Mouse (Mus musculus) left cerebral cortex, postnatal 4 days (tissue): ENCODE results near the gene Tmeff2. TPM values are rescaled to one million over a fixed set of nuclear protein-coding genes. Genes with fewer than 3 reads are reported as not detected.

Experiments used
- DNase-seq: peaks from one replicate; pipeline ENCODE4 v3.0.0-alpha.2; 2022
- intact Hi-C: fragments of 180-260 bp; cut with DNase I; formaldehyde crosslinking; loops from one replicate; pipeline ENCODE4 v1.15.1; 2025
- total RNA-seq, 2 experiments: library from RNA; stranded (reverse); gene quantifications; 2 replicates each; pipeline ENCODE4 v1.2.3; 2021

The Tmeff2 gene
- total RNA-seq, 2 experiments from 2014 or later: 35.9 to 41.7 TPM

DNA sequence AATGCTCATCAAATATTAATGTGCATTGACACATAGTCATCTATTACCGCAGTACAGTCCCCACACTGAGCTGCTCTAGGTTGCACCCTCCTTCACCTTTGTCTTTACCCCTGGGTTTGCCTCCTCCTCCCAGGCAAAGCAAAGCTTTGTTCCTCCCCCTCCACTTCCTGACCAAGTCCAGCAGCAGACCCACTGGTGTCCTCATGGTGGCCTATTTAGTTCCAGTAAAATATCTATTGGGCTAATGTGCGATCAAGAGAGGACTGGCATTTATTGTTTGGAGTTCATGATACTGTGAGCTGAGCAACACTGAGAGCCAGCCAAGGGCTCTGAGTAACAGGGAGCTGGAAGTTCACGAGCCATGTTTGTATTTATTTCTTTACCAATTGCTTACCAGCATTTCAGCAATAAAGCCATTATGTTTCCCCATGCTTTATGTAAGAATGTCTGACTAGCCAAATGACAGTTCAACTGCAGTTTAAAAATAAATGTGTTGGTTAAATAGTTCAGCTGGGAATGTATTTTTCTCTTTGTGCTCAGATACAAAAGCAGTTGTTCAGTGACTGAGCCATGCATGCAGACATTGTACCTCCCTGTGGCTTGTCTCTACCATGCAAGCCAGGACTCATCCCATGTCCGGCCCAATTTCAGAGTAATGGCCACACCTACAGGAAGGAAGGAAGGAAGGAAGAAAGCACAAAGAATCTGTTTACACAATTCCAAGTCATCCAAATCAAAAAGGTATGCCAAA, 196.6 kb downstream of the Tmeff2 start:
- intact Hi-C loops: no loop called here
- DNase-seq: no peak

DNA sequence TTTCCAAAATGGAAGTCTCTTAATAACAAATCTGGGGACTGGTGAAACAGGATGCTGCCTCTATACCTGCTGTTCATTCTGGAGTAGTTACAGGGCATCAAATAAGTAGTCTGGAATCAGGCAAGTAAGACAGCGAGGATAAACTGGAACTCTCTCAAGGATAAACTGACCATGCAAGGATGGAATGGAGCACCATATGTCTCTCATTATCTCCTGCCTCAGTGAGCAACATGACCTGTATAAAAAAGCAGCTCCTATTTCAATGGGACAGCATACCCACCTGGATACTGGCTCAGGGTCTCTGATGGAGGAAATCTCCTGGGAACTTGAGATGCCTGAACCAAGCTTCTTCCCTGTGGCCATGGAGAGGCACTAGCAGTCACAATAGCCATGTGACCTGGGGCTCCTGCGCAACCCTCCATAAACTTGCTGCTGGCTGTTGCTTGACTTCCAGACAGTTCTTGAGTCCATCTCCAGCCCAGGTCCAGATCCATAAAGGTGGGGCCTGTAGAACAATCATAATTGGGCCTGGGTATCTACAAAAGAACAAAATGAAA, 200.7 kb downstream of the Tmeff2 start:
- intact Hi-C loops: no loop called here
- no peak for DNase-seq

DNA sequence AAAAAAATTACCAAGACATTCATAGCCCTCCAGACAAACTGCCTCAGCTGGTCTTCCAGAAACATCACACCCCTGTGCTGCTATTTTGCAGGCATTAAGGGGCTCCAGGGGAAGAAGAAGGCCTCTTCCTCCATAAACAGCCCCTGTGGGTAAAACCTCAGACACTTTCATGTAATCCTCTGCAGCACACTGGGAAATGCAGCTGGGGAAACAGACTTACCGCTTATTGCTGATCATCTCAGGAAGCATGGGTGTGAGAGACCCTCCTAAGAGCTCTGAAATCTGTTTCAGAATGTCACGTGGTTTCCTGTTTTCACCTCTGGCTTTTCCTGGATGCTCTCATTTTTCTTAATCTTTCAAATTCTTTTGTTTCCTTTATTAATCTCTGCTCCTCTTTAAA, 204.3 kb downstream of the Tmeff2 start:
- no peak for DNase-seq
- intact Hi-C loops: no loop called here

DNA sequence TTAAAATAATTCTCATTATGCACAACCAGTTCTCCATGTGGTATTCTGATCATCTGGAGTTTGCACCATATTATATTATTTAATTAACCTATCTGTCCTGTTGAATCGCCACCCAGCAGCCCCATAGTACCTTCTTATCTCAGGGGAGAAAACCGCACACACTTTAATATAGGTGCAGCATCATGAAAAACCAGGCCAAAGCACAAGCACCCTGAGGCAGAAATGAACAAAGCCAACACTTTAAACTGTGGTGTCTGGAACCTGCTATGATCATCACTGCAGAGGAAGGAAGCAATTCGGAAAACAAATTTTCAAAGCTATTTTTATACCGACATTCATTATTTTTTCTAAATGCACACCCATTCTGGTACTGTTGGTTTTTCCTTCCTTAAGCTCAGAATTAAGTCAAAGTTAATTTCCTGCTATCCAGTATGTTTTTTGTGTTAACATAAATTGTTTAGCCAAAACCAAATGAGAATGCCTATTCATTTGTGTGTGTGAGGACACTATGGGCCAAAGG, 206.0 kb downstream of the Tmeff2 start:
- intact Hi-C loops: no loop called here
- DNase-seq: no peak

DNA sequence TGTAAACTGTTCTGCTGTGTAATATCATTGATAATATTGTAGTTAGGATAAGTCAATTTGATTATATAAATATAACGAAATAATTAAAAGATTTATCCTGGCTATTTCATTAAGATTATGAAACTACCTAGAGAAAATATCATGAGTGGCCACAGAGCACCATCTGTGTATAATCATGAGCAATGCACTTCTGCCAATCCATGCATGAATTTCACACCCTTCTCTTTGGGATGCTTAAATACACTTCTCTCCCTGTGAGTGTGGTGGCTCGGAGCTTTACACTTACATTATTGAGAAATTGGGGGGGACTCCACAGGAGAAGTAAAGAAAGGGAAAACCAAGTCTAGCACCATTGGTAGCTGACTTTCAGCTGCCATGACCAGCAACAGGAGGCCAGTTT, 206.9 kb downstream of the Tmeff2 start:
- intact Hi-C loops: no loop called here
- DNase-seq: no peak

DNA sequence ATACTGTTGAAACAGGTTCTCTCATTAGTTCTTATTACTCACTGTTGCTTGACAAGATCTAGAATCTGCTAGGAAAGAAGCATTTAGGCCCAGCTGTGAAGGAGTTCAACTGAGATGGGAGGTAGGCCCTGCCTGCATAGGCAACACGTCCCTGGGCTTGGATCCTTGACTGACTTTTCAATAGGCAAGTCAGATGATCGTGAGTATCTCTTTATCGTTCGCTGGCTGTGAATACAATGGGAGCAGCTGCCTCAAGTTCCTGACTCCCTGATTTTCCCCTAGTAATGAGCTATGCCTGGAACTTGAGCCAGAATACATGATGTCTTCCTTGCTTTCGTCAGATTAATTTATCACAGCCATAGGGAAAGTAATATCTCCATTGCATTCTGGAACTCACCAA, 214.3 kb downstream of the Tmeff2 start:
- no peak for DNase-seq
- intact Hi-C loops: no loop called here

DNA sequence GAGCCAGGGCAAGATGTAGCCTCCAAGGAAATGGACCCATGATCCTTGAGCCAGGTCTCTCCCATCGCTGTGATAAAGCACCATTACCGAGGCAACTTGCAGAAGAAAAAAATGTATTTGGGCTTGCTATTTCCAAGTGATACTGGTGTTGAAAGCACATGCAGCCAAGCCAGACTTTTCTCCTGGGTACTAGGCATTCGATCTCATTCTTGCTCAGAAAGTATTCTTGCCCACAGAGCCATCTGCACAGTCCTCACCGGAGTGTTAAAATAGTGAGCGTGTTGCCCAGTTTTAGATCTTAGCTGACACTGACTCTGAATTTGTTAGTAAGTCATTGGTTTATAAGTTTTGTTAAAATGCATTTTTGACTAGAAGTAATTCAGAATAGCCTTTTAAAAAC, 215.3 kb downstream of the Tmeff2 start:
- intact Hi-C loops: no loop called here
- no peak for DNase-seq

DNA sequence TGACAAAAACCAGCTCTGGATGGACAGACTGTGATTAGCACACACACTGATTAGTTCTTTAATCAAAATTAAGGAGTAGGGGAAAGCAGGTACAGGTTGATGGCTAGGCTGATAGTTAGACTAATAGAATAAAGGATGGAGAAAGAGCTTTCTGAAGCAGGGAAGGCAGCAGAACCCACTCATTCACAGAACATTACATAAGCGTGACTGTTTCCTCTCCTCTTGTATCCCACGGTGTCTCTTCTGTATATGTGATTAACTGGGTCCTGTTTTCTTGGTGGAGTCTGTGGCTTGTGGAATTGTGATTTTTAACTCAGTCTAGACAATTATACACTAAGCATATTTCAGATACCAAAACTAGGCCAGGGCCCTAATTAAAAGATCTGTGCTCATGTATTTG, 217.4 kb downstream of the Tmeff2 start:
- DNase-seq: no peak
- intact Hi-C loops: no loop called here

DNA sequence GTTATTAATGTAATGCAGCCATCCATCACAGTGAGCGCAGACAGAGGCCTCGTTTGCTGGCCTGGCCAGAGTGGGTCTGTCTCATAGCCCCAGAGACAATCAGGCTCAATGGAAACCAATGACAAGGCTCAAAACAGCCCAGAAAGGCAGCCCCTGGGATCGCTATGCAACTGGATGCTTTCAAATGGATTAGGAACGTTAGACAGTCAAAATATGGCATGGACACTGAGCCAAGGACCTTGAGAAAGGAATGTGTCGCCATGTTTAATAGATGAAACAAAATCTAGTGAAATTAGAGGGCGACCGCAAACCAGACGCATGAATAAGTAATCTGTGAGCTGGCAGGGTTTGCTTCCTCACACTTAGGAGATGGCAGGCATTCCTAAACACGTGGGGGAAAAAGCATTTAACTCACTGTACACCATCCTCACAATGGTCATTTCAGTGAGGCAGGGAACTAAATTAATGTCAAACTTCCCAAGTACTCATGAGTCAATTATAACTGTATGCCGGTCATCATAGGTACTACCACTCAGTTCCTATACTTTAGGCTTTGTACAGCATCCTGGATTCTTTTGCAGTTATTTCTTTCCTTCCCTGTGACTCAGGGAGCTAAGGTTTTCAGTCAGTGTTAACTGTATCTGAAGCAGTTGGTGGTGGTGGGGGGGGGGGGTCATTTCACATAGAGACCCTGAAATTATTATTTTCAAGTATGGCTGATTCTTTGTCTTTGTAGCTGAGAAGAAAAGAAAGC, 225.4 kb downstream of the Tmeff2 start:
- intact Hi-C loops: no loop called here
- DNase-seq: no peak

DNA sequence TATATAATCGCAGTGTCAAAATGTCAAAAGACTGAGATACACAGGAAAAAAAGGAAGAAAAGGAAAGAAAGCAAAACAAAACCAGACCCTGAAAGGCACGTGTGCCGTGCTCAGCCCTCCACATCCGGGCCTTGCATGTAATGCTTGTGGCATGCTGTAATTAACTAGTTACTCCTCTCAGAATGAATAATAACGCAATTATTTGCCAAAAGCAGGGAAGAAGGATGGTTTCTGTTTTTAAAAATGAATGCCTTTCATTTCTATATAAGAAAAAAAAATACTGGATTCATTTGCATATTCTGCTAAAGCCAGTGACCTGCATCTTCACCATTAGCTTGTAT, 225.9 kb downstream of the Tmeff2 start:
- no peak for DNase-seq
- intact Hi-C loops: no loop called here

DNA sequence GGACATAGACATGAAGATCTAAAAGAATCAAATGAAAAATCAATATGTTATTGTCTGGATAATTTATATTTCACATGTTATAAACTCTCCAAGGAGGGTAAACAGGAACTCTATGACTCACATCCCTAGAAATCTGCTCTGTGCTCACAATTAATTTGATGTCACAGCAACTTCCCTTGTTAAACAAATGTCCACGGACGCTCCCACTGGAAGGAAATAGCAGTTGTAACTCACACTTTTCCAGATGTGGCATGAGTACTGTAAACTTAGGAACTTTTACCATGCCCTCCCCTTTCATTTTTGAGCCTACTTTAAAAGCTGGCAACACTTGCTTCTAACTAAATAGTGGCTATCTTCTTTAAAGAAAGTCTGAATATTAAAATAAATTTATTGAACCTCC, 236.3 kb downstream of the Tmeff2 start:
- intact Hi-C loops: no loop called here
- no peak for DNase-seq

DNA sequence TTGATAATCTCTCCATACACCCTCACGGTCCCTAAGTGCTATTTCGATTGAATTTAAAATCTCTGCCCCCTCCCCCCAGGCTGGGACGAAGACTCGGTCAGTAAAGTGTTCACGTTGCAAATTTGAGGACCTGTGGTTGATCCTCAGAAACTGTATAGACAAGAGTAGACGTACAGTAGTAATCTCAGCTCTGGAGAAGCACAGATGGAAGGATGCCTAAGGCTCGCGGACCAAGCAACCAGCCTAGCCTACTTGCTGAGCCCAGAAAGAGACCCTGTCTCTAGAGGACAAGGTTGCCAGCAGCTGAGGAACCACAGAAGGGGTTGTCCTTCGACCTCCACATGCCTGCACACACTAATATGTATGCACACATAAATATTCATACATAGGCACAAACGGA, 239.2 kb downstream of the Tmeff2 start:
- intact Hi-C loops: no loop called here
- DNase-seq: no peak

DNA sequence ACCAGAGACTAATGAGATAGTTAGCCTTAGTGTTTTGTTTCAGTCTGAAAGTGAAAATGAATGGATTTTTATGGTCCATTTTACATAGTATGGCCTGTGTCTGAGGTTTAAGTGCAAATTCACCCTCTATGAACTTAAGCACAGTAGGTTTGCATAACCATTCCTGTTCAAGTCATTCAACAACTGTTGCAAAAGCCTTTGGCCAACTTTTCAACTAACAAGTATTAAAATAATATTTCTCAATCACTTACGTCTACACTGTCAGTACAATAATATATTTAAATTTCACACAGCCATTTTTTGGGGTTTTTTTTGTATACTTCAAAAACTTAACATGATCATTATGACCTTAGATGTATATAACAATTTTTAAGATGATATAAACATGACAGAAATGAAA, 240.9 kb downstream of the Tmeff2 start:
- DNase-seq: no peak
- intact Hi-C loops: no loop called here

DNA sequence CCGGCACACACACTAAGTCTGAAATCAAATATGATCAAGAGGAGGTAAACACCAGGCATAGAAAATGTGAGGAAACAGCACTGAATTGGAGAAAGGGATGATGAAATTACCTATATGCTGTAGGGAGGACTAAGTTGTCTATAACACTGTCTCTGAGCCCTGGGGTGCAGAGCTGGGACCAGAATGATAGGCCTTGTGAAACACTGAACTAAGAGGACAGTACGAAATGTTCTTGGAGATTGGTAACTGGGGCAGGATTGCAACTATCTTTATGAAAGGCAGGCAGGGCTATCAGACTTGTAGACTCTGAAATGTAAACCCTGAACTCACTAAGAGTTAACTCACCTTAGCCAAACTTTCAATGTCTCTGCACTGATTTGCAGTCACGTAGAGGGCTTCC, 242.3 kb downstream of the Tmeff2 start:
- intact Hi-C loops: no loop called here
- DNase-seq: no peak

DNA sequence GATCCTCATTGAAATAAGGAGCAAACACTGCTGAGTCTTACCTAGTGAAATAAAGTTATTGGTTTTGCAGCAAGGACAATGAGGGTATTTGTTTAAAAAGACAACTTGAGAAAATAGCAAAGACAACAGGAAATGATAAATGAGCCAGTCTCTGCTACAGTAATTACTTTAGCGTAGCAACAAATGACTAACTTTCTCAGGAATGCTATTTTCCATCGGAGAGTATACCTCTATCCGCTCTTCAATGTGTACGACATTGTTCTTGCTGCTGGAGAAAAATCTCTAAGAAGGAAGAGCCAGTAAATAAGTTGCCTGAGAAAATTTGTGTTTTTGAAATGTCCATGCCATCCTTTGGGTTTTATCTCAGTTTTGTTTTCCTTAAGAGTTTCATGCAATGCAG, 245.2 kb downstream of the Tmeff2 start:
- intact Hi-C loops: no loop called here
- DNase-seq: no peak

DNA sequence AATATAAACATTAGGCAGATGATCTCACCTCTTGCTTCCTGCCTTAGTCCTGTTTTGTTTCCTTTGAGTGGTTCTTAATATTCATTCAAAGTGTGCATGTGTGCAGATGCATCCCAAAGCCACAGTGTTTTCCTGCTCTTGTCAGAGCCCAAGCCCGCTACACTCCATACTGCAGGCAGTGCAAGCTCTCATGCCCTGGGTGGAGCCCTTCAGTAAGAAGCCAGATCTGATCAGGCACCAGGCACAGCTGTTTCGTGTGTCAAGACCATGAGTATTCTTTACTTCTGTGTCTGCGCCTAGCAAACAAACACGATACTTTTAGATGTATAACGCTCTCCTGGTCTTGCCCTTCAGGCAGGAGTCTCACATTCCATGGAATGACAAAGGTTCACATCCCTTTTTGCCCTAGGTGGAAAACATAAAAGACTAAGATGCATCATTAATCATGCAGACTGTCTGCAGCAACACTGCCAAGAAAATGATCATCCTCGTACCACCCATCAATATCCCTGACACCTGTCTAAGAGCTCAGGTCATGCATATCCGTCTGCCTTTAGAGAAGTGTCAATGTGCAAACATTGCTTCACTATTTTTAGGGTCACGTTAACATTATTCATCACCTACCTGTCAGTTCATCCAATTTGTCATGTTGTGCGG, 248.2 kb downstream of the Tmeff2 start:
- intact Hi-C loops: no loop called here

DNA sequence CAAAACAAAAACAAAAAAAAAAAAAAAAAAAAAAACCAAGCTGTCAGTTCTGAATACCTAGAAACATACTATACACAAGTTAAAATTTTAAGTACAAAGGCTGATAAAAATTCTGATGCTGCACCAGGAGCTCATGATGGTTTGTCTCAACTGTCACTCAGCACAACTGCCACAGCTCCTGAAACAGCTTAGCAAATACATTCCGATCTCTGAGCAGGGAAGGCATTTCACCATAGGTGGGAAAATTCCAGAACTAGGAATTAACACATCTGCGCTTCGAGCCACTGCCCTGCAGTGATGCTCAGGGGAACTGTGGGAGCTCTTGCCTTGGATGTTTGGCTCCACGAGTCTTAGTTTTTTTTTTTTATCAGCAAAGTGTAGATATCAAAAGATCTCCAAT, 249.0 kb downstream of the Tmeff2 start:
- intact Hi-C loops: no loop called here
- DNase-seq: no peak

More for the DNA sequence above, 248.2 kb downstream of the Tmeff2 start:
- peak; percentile 18 for DNase-seq

DNA sequence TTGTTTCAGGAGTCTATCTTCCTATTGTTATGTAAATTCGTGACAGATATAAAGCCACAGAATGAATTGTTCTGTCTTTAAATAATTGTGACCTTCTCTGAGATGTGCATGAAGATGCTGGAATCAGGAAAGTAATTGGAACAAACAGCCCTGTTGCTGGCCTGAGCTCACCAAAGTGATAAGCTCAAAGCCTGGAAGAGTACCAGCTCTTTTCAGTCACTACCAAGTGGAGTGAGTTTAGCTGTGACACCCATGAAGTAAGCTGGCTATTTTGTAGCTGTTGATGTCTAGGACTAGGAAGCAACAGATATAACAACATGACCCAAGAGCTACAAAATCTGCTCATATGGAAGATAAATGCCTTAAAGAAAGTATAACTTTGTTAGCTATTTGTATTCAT, 249.4 kb downstream of the Tmeff2 start:
- intact Hi-C loops: no loop called here
- no peak for DNase-seq

DNA sequence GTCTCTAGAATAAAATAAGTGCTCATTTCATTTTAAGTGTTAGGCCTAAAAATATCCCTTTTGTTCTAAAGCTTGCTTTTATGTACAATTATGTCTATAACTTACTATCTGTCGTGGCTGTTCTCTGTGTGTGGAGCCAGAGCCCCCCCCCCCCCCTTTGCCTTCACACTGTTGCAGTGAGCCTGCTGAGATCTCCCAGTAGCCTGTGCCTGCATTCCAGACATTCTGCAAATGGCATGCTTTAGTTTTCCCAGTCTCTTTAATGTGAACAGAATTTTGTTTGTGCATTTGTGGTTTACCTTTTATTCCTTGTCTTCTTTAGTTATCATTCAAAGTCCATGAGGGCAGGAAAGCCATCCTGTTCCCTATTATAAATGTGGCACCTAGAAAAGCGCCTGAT, 251.6 kb downstream of the Tmeff2 start:
- intact Hi-C loops: no loop called here
- no peak for DNase-seq

DNA sequence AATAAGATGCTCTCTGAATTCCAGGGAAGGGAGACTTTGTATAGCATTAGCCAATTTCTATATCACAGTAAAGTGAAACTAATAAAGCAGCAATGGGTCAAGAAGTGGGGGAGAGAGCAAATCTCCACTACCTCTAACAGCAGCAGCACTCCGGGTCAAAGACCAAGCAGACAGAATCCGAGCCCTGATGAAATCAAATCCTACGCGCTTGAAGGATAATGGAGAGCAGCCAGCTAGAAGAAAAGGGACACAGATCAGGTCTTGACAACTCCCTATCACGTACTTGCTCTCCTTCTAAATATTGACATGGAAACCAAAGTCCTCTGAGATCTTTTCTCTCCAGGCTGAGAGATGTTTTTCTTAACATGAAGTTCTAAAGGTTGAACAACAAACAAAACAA, 252.4 kb downstream of the Tmeff2 start:
- DNase-seq: no peak
- intact Hi-C loops: no loop called here

DNA sequence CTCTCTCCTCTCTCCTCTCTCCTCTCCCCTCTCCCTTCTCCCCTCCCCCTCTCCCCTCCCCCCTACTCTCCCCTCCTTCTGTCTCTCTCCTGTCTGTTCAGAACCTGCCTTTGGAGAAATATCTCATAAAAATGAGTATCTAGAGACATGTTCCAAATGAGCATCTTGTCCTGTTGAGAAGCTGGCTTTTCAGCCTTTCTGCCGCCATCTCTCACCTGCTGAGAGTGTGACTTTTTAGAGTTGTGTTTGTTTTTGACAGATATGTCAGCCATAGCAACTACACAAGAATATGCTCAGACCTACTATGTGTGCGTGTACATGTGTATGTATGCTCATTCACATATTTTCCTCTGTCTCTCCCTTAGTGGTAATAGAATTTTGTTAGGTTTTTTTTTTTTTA, 283.8 kb downstream of the Tmeff2 start:
- intact Hi-C loops: no loop called here
- DNase-seq: no peak

DNA sequence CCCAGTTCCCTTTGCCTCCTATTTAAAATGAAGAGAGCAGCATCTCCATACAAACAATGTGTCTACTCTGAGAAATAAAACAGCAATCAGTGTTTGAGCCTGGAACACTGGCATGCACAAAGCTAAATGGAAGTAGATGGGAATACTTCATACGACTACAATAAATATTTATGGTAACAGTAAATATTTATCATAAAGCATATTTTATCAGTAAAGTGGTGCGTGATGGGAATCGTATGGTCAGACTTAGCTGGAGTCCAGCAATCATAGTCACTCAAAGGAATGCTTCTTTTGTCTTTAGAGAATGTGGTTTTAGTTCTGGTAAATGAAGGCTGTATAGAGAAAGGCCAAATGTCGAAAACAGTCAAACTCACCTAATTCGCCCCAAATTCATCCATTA, 288.6 kb downstream of the Tmeff2 start:
- DNase-seq: no peak
- intact Hi-C loops: no loop called here
